9 mouse cellular contexts compared by ENCODE assay signal in the genomic region with DNA sequence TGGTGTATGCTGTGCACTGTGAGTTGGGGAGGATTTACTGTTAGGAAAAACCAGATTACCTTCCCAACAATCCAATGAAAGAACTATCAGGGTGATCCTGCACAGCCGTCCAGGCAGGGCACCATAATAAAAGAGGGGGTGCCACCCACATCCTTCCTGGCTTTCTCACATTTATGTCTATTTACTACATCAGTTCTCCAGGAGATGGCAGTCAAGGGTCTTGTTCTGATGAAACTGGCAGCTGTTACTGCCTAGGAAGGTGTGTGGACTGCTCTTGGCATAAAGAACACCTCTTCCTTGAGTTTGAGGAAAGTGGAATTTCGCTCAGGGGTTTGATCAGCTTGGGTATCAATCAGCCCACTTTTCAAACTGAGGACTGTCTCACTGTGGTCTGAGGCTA. TPM values are rescaled to one million over a fixed set of nuclear protein-coding genes. Genes with fewer than 3 reads are reported as not detected.
DNase-seq lines count a peak whose midpoint lies in the region; ATAC-seq and TF ChIP-seq lines count a peak whose summit lies in the region.
"Had no signal": no experiment of that assay in that cellular context is flagged by ENCODE, and none has a peak within 500 bp of the region (broad histone marks: within the 10 kb centered on the region; RNA-seq: fewer than 3 reads in every experiment).

No protein-coding gene starts in this region.

- WGBS in liver, adult 2 months = 14% methylated on average over 2 of the region's 2 CpGs
- WGBS in liver, embryonic 11.5 days = 13% methylated on average over 2 of the region's 2 CpGs

- no peaks in the 10 kb centered on the region for H3K9me3 ChIP-seq in liver, embryonic 11.5 days (ENCODE audit: control insufficient read depth, low read length)

- H3K4me2 ChIP-seq in liver, embryonic 11.5 days = no peak overlapping the region

- H3K36me3 ChIP-seq in liver, adult 2 months (ENCODE audit: control insufficient read depth, insufficient read depth, low read length) = no peaks in the 10 kb centered on the region
- no peaks in the 10 kb centered on the region for H3K36me3 ChIP-seq in liver, embryonic 11.5 days (ENCODE audit: control insufficient read depth, insufficient read depth, low read length)

- ATAC-seq in liver, embryonic 11.5 days (replicated peaks; ENCODE audit: low FRiP score) = no peak

- no peaks in the 10 kb centered on the region for H3K4me1 ChIP-seq in liver, adult 2 months (ENCODE audit: control insufficient read depth, insufficient read depth, low read length)
- H3K4me1 ChIP-seq in liver, embryonic 11.5 days (replicated peaks; ENCODE audit: control insufficient read depth, insufficient read depth, low read length) = no peaks in the 10 kb centered on the region

- intact Hi-C loops in left cerebral cortex, adult 2 months (cut with DNase I) = loop anchor here (1.0 kb wide), 1 partner anchor 310 kb away; no protein-coding TSS in a partner anchor

- no peaks in the 10 kb centered on the region for H3K27me3 ChIP-seq in liver, adult 2 months (ENCODE audit: control insufficient read depth, insufficient read depth, low read length)
- peaks cover 6% of the 10 kb centered on the region; the same call in 1 of the 2 replicates for H3K27me3 ChIP-seq in liver, embryonic 11.5 days (replicated peaks; ENCODE audit: control insufficient read depth, insufficient read depth, low read length)

- H3K4me3 ChIP-seq in liver, adult 2 months (ENCODE audit: insufficient read depth, low read depth, low read length) = no peak overlapping the region
- no peak overlapping the region for H3K4me3 ChIP-seq in liver, embryonic 11.5 days (ENCODE audit: low read depth, low read length)
- H3K4me3 ChIP-seq in left cerebral cortex, adult 2 months = no peak overlapping the region

- no peaks in the 10 kb centered on the region for H3K79me2 ChIP-seq in liver, adult 2 months (ENCODE audit: control insufficient read depth, insufficient read depth, low read length)

- TF ChIP-seq POLR2A in liver, adult 2 months (IDR thresholded peaks at IDR 0.05; ENCODE audit: extremely low read depth, insufficient read depth, low read length) = no peak

- DNase-seq in cerebellum, postnatal 10 days = peak; percentile 59 to 82
- DNase-seq in cerebellum, adult 9-11 months = no peak
- DNase-seq in liver, adult 2 months (ENCODE audit: extremely low read depth, low read depth, low spot score) = peak; percentile 27
- no peak for DNase-seq in liver, embryonic 11.5 days (ENCODE audit: low spot score)
- DNase-seq in adipocyte (ENCODE audit: low spot score) = peak; percentile 35
- peak in 1 of 2 experiments; percentile 11 for DNase-seq in left cerebral cortex, adult 2 months (ENCODE audit: extremely low spot score in 1 of 2, low spot score in 2 of 2)
- DNase-seq in spleen, postnatal 14 days (ENCODE audit: low spot score in 2 of 2) = no peak
- DNase-seq in ovary, postnatal 10 days (ENCODE audit: low spot score) = no peak

- H3K9ac ChIP-seq in liver, adult 2 months (ENCODE audit: low read depth, low read length) = no peak overlapping the region
- H3K9ac ChIP-seq in liver, embryonic 11.5 days (ENCODE audit: low read depth, low read length) = no peak overlapping the region

- no peak overlapping the region for H3K27ac ChIP-seq in liver, adult 2 months (replicated peaks; ENCODE audit: insufficient read depth, low read depth, low read length)
- no peak overlapping the region for H3K27ac ChIP-seq in liver, embryonic 11.5 days (ENCODE audit: low read depth, low read length)
- no peak overlapping the region for H3K27ac ChIP-seq in left cerebral cortex, adult 2 months

- peak; percentile 21; the same call in 1 of the 2 replicates for TF ChIP-seq CTCF in liver, adult 2 months (IDR thresholded peaks at IDR 0.05; ENCODE audit: low read depth, low read length)
- peak; percentile 62 for TF ChIP-seq CTCF in left cerebral cortex, adult 2 months (IDR thresholded peaks at IDR 0.05)

RNA-seq across cellular contexts. Expression of gene Tbx5, which starts 54.6 kb away (rescaled TPM):
- not detected in 2 replicates for total RNA-seq in liver, adult 2 months (2014; rRNA removed)
- polyA plus RNA-seq in liver, adult 2 months (2012; rRNA removed) = not detected in 2 replicates
- polyA plus RNA-seq in liver, embryonic 11.5 days (2014; fragmentation: Nextera tagmentation; extraction: Ambion mirVana) = 3.6 and 5.7 TPM in 2 replicates
- not detected for total RNA-seq in left cerebral cortex, adult 2 months (2021)
- polyA plus RNA-seq: liver, embryonic 16.5 days had no signal

Comparison
In these comparisons a context has a peak if more than half of its experiments do, and no peak if none do; other contexts are left out.
1. DNase-seq: peak in cerebellum, postnatal 10 days (2 of 2), liver, adult 2 months (single experiment) and adipocyte (single experiment); none in cerebellum, adult 9-11 months (single experiment), liver, embryonic 11.5 days (single experiment), spleen, postnatal 14 days (0 of 2) and ovary, postnatal 10 days (single experiment).